32 mouse cellular contexts compared by ENCODE assay signal in genomic region chr5:71914028-71914427, GRCm38 (mm10).
"Had no signal": no experiment of that assay in that cellular context is flagged by ENCODE, and none has a peak within 500 bp of the region (broad histone marks: within the 10 kb centered on the region; RNA-seq: fewer than 3 reads in every experiment).

No protein-coding gene starts in this region.

- H3K9me3 ChIP-seq: limb, embryonic 10.5 days; limb, embryonic 12.5 days; limb, embryonic 13.5 days; limb, embryonic 15.5 days; liver, embryonic 13.5 days; liver, embryonic 15.5 days; lung, embryonic 15.5 days; megakaryocyte, embryonic 14.5 days; midbrain, embryonic 10.5 days; midbrain, embryonic 12.5 days; midbrain, embryonic 13.5 days; midbrain, embryonic 15.5 days had no signal

- H3K27me3 ChIP-seq: limb, embryonic 12.5 days; limb, embryonic 13.5 days; limb, embryonic 15.5 days; liver, embryonic 12.5 days; liver, embryonic 13.5 days; liver, embryonic 15.5 days; lung, embryonic 15.5 days; megakaryocyte, embryonic 14.5 days; midbrain, embryonic 12.5 days; midbrain, embryonic 13.5 days; midbrain, embryonic 15.5 days had no signal

- ATAC-seq: liver, embryonic 12.5 days; liver, postnatal 0 days; lung, postnatal 0 days; midbrain, embryonic 13.5 days; midbrain, embryonic 15.5 days; midbrain, embryonic 16.5 days had no signal

- H3K4me2 ChIP-seq: limb, embryonic 12.5 days; limb, embryonic 13.5 days; limb, embryonic 15.5 days; liver, embryonic 11.5 days; liver, embryonic 12.5 days; liver, embryonic 13.5 days; liver, embryonic 15.5 days; lung, embryonic 14.5 days; lung, embryonic 15.5 days; midbrain, embryonic 11.5 days; midbrain, embryonic 12.5 days; midbrain, embryonic 13.5 days; midbrain, embryonic 15.5 days had no signal

- H3K9ac ChIP-seq: limb, embryonic 12.5 days; limb, embryonic 13.5 days; limb, embryonic 15.5 days; liver, embryonic 12.5 days; liver, embryonic 13.5 days; liver, embryonic 14.5 days; liver, embryonic 15.5 days; liver, postnatal 0 days; lung, embryonic 14.5 days; lung, embryonic 15.5 days; midbrain, embryonic 12.5 days; midbrain, embryonic 13.5 days; midbrain, embryonic 15.5 days had no signal

- H3K4me1 ChIP-seq: limb, embryonic 10.5 days; limb, embryonic 12.5 days; limb, embryonic 13.5 days; limb, embryonic 15.5 days; liver, embryonic 12.5 days; liver, embryonic 13.5 days; liver, embryonic 15.5 days; lung, embryonic 15.5 days; megakaryocyte, embryonic 14.5 days; midbrain, embryonic 10.5 days; midbrain, embryonic 12.5 days; midbrain, embryonic 13.5 days; midbrain, embryonic 15.5 days had no signal

- DNase-seq: left cerebral cortex, postnatal 4 days; liver; liver, embryonic 13.5 days; liver, postnatal 0 days; lung, adult 18-20 months; lung, adult 2 months; lung, embryonic 14.5 days; lung, postnatal 10 days; lung, postnatal 14 days; lung, postnatal 36 days; lung, postnatal 4 days; midbrain, embryonic 14.5 days had no signal

- H3K36me3 ChIP-seq: limb, embryonic 10.5 days; limb, embryonic 12.5 days; limb, embryonic 13.5 days; limb, embryonic 15.5 days; liver, embryonic 12.5 days; liver, embryonic 13.5 days; liver, embryonic 15.5 days; lung, embryonic 15.5 days; midbrain, embryonic 10.5 days; midbrain, embryonic 12.5 days; midbrain, embryonic 13.5 days; midbrain, embryonic 15.5 days had no signal

- H3K4me3 ChIP-seq: left cerebral cortex, adult 2 months; limb, embryonic 10.5 days; limb, embryonic 12.5 days; limb, embryonic 13.5 days; limb, embryonic 15.5 days; liver, embryonic 12.5 days; liver, embryonic 13.5 days; liver, embryonic 15.5 days; lung, embryonic 15.5 days; megakaryocyte, embryonic 14.5 days; midbrain, embryonic 10.5 days; midbrain, embryonic 12.5 days; midbrain, embryonic 13.5 days; midbrain, embryonic 15.5 days; myocyte had no signal

- H3K27ac ChIP-seq: left cerebral cortex, adult 2 months; limb, embryonic 10.5 days; limb, embryonic 12.5 days; limb, embryonic 13.5 days; limb, embryonic 15.5 days; liver, embryonic 12.5 days; liver, embryonic 13.5 days; liver, embryonic 14.5 days; liver, embryonic 15.5 days; lung, embryonic 15.5 days; macrophage; midbrain, embryonic 10.5 days; midbrain, embryonic 12.5 days; midbrain, embryonic 13.5 days; midbrain, embryonic 15.5 days had no signal
